Mouse (Mus musculus) cerebellum, adult 8-10 months (tissue): Measurements from ENCODE around the gene Cxxc4.
"Not testable (repeated sequence)": the region's sequence is repeated elsewhere in the genome, so short reads cannot be mapped to it uniquely, and the experiment has no call there.

Experiments
- DNase-seq: peaks from one replicate; pipeline ENCODE4 v3.0.0; 2022

Cxxc4 gene

GRCm38 (mm10) chr3:134236414-134237112 is at the start of gene Cxxc4:
TSS of gene Cxxc4 (plus strand) at chr3:134236484.
- DNase-seq: peak; percentile 16

GRCm38 (mm10) chr3:134188979-134189946 is 47.0 kb upstream of the Cxxc4 start:
- DNase-seq: no peak

- no peak for DNase-seq
Measured at GRCm38 (mm10) chr3:134190046-134190445, 46.2 kb upstream of the Cxxc4 start.

- DNase-seq: no peak
Measured at GRCm38 (mm10) chr3:134199892-134200291, 36.4 kb upstream of the Cxxc4 start.

GRCm38 (mm10) chr3:134206624-134207023 is 29.7 kb upstream of the Cxxc4 start:
- no peak for DNase-seq

GRCm38 (mm10) chr3:134210950-134211349 is 25.3 kb upstream of the Cxxc4 start:
- no peak for DNase-seq

GRCm38 (mm10) chr3:134219881-134220280 is 16.4 kb upstream of the Cxxc4 start:
- DNase-seq: not testable (repeated sequence)

- DNase-seq: no peak
Measured at GRCm38 (mm10) chr3:134221002-134221401, 15.3 kb upstream of the Cxxc4 start.

GRCm38 (mm10) chr3:134222593-134222992 is 13.7 kb upstream of the Cxxc4 start:
- no peak for DNase-seq

- DNase-seq: no peak
Measured at GRCm38 (mm10) chr3:134223956-134224355, 12.3 kb upstream of the Cxxc4 start.

- no peak for DNase-seq
Measured at GRCm38 (mm10) chr3:134225928-134226327, 10.4 kb upstream of the Cxxc4 start.

- no peak for DNase-seq
Measured at GRCm38 (mm10) chr3:134232753-134233152, 3.5 kb upstream of the Cxxc4 start.

- DNase-seq: peak; percentile 81
Measured at GRCm38 (mm10) chr3:134235491-134236413, 532 bp upstream of the Cxxc4 start.

GRCm38 (mm10) chr3:134237113-134237805 is 975 bp downstream of the Cxxc4 start:
- no peak for DNase-seq

GRCm38 (mm10) chr3:134238621-134239310 is 2.5 kb downstream of the Cxxc4 start:
- peak; percentile 37 for DNase-seq

- DNase-seq: peak; percentile 71
Measured at GRCm38 (mm10) chr3:134239321-134239970, 3.2 kb downstream of the Cxxc4 start.

GRCm38 (mm10) chr3:134239971-134240717 is 3.9 kb downstream of the Cxxc4 start:
- peak; percentile 84 for DNase-seq

- DNase-seq: no peak
Measured at GRCm38 (mm10) chr3:134240718-134241025, 4.4 kb downstream of the Cxxc4 start.

- DNase-seq: no peak
Measured at GRCm38 (mm10) chr3:134243168-134243849, 7.0 kb downstream of the Cxxc4 start.

GRCm38 (mm10) chr3:134243850-134244247 is 7.6 kb downstream of the Cxxc4 start:
- DNase-seq: no peak
